Mouse (Mus musculus): ENCODE results near the gene 6820408C15Rik.

The 6820408C15Rik gene

GRCm38 (mm10) chr2:152415287-152415686, at the start of gene 6820408C15Rik:
Gene 6820408C15Rik (plus strand): TSS chr2:152415587.
- no peak for DNase-seq (ENCODE audit: low spot score)

- no peak for DNase-seq (ENCODE audit: low spot score)
Measured at GRCm38 (mm10) chr2:152367917-152368316, 47.5 kb upstream of the 6820408C15Rik start.

DNA sequence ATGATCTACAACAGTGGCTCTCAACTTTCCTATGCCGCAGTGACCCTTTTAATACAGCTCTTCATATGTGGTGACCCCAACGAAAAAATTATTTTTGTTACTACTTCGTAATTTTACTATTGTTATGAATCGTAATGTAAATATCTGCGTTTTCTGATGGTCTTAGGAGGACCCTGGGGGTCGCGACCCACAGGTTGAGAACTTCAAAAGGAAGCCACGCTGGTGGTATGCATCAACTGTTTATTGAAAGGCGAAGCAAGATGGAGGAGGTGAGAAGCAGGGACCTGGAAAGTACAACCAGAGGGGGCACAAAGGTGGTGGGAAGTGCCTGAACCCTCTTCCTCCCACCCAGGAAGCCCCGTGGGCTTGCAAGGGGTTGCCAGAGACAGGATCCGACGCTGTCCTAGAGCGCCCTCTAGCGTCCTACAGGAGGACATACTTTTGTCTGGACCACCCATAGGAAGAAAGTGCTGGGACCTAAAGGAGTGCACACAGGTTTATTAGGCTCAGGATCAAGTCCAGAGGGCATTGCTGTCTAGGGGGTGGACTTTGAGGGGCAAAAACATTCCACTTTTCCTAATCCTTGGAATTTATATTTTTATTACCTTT, 46.8 kb upstream of the 6820408C15Rik start:
- DNase-seq (ENCODE audit: low spot score) = no peak

GRCm38 (mm10) chr2:152372104-152372503, 43.3 kb upstream of the 6820408C15Rik start:
- no peak for DNase-seq (ENCODE audit: low spot score)

- DNase-seq (ENCODE audit: low spot score) = no peak
Measured at GRCm38 (mm10) chr2:152372661-152373060, 42.7 kb upstream of the 6820408C15Rik start.

- DNase-seq (ENCODE audit: low spot score) = no peak
Measured at GRCm38 (mm10) chr2:152373547-152373946, 41.8 kb upstream of the 6820408C15Rik start.

DNA sequence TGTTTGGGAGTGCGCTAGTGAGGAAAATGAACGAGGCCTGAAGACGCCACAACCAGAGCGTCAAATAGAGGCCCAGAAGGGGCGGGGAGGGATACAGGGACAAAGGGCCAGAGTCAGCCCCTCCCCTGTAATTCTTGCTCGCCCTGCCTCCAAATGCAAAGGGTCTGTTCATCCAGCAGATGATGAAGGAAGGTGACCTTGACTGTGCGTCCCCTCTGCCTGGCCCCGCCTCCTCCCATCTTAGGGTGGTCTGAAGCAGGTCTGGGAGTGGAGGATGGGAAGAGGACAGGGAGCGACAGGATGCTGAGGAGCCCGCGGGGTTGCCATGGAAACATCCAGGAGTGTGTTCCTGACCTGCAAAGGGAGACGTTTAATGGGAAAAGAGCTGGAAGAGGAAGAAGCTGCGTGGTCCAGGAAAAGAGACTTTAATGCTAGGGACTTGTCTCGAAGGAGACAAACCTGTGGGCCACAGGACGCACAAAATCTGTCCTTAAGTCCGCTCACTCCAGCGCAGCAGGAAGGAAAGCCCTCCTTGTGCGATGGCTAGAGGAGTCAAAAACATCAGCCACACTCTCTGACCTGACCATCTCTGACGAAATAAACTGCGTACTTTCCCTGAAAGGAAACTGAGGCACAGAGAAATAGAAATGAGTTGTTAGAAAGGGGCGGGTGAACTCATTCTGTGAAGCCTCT, 39.6 kb upstream of the 6820408C15Rik start:
- DNase-seq (ENCODE audit: low spot score) = peak; percentile 55

DNA sequence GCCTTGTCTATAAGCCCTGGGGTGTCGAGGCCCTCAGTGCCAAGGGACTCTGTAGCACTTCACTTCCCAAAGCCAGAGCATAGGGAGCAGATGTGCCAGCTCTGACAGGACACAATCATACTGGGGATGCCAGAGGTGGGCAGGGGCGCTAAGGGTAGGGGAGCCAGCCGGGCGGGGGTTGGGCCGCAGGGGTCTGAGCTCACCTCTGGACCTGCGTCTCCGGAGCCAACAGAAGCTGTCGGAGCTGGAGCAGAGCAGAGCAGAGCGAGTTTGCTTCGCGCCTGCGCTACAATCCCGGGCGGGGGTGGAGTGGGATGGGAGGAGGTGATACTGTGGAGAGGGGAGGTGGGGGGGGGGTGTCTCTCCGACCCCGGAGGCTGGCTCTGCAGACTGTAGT, 39.0 kb upstream of the 6820408C15Rik start, which contains the start of gene Nrsn2:
Gene Nrsn2 (minus strand): TSS at position 294 of the 397 bp plus-strand sequence.
- no peak for DNase-seq (ENCODE audit: low spot score)

DNA sequence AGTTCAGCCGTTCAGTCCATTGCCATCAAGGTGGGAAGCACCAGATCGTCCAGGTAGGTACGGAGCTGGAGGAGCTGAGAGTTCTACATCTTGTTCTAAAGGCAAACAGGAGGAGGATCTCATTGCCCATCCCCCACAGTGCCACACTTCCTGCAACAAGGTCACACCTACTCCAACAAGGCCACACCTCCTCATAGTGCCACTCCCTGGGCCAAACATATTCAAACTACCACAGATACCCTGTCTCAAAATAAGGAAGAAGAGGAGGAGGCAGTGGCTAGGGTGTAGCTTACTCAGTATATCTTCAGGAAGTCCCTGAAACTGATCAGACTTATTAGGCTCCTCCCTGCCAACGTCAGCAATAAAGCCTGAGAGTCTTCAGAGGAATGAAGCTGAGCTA, 31.2 kb upstream of the 6820408C15Rik start:
- no peak for DNase-seq (ENCODE audit: low spot score)

DNA sequence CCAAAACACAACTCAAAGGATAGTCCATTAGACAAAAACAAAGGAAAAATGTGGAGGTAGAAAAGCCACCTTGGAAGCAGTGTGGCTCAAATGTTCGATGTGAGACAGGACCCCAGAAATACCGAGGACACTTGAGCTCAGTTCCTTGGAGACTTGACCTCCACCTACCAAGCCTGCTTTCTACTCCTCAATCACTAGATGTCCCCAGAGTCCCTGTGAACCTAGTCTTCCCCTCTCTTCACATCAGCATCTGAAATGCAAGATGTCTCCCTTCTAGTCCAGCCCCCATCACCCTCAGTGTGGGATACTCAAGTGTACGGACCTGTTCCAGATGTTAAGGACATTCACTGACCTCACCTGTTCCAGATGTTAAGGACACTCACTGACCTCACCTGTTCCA, 22.6 kb upstream of the 6820408C15Rik start:
- DNase-seq (ENCODE audit: low spot score) = no peak

DNA sequence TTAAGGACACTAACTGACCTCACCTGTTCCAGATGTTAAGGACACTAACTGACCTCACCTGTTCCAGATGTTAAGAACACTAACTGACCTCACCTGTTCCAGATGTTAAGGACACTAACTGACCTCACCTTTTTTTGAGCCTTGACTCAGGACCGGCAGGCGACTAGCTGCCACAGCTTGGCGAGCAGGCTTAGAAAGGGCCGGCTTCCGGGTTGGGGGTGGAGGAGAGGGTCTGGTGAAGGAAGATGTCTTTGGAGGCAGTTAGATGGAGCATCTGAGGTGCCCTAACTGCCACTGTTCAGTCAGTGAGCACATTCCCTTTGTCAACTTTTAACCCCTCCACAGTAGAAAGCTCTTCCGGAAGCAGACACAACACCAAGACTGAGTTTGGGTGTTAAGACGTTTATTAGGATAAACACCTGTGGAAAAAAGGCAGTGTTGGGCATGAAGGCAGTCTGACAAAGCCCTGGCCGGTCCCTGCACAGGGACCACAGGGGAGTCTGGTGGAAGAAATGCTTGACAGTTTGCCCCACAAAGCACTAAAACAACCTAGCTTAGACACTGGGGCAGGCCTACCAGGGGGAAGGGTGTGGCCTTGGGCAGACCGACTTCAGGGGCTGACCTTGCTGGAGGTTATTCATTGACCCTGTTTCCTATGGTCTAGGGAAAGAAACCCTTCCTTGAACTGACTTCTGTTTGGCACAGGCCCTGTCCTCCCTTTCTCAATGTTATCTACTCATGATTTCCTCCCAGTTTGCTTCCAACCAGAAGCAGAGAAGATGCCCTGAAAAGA, 22.0 kb upstream of the 6820408C15Rik start:
- no peak for DNase-seq (ENCODE audit: low spot score)

DNA sequence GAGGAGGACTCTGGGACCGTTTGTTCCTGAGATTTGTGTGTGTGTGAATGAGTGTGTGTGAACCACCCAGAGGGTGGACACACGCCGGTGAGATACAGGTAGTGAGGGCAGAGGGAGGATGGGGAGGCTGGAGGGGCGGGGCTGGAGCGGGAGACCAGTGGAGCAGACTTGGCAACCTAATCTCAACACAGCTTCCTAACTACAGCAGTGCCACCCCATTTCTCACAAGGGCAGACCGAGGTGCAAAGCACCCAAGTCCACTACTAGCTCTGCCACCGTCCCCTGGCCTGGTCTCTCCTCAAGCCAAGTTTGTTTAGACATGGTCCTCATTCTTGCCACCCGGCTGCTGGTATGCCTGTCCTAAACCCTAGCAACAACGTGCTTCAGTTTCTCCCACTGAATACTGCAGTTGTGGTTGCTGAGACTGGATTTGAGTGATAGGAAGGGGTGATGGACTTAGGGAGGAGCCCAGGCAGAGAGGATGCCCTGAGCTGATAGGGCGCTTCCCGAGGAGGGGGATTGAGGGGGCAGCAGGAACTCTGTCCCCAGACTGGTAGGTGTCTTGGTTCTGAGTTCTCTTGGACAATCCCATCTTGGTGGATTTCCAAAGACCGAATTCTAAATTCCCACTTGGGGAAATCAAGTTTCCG, 20.0 kb upstream of the 6820408C15Rik start:
- no peak for DNase-seq (ENCODE audit: low spot score)

DNA sequence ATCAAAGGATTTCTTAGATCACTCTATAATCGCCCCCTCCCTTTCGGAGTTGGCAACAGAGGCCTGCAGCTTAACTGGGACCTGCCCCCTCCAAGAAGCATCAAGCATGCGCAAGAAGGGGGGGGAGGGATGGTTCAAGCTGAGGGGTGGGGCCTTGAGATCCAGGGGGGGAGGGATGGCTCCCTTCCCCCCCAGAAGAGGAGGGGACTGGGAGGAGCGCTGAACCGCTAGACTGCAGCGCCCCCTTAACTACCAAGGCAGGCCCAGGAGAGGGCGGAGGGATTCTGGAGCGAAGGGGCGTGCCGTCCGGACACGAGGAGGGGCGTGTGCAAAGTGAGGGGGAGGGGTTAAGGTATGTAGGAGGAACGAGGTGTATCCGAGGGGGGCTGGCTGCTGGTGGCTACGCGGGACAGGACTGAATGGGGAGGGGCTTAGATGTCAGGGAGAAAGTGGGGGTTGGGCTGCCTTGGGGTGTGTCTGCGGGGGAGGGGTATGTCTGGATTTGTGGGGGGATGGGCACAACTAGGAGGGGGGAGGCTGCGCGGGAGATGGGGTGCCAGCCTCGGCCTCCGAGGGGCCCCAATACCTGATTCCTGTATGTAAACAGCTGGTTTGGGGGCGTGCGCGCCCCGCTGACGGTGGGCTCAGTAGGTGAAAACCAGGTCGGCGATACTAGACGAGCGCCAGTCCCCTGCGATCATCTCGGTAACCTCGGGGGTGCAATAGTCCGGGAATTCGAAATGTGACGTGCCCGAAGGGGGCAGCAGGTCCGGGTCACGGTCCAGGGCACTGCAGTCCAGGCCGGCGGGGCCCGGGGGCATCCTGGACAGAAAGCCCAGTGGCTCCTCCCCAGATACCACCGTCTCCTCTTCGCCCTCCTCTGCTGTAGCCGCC, 19.0 kb upstream of the 6820408C15Rik start:
- peak; percentile 89 for DNase-seq (ENCODE audit: low spot score)

- DNase-seq (ENCODE audit: low spot score) = peak; percentile 82
Measured at GRCm38 (mm10) chr2:152397004-152397589, 18.3 kb upstream of the 6820408C15Rik start.

GRCm38 (mm10) chr2:152397680-152398435, 17.5 kb upstream of the 6820408C15Rik start, which contains the start of gene Sox12:
Gene Sox12 (minus strand): TSS chr2:152398063.
- peak; percentile 92 for DNase-seq (ENCODE audit: low spot score)

DNA sequence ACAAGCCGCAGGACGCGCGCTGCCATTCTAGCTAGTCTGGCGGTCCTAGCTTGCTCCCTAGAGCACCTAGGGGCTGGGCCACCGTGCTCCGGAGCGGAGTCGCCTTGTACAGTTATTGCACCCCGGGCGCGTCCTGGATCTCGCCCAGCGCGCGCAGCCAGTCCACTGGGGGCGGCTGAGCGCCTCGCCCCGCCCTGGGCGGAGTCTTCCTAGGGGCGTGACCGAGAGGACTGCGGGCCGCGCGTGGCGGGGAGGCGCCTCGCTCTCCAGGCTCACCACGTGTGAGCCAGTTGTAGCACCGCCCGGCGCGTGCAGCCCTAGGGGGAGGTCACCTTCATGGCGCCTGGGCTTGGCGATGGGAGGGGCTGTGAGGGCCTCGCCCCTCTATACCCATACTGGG, 16.7 kb upstream of the 6820408C15Rik start:
- peak; percentile 90 for DNase-seq (ENCODE audit: low spot score)

GRCm38 (mm10) chr2:152399122-152399542, 16.3 kb upstream of the 6820408C15Rik start:
- no peak for DNase-seq (ENCODE audit: low spot score)

DNA sequence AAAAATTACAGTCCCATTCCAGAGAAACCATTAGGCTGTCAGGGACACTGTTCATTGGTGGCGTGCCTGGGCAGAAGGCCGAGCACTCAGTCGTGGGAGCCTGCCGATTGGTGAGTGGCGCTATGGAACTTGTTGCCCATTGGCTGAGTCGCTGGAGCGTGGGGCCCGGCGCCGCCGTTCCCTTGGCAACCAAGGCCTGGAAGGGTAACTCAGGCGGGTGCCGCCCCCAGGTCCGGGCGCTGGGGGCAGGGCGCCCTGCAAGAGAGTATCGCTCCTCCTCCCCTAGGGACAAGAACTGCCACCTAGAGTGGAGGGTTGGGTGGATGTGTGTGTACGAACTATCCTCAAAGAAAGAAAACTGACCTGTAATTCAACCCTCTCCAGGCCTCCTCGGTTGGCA, 9.3 kb upstream of the 6820408C15Rik start:
- peak; percentile 94 for DNase-seq (ENCODE audit: low spot score)

GRCm38 (mm10) chr2:152409781-152410180, 5.6 kb upstream of the 6820408C15Rik start:
- DNase-seq (ENCODE audit: low spot score) = no peak

- no peak for DNase-seq (ENCODE audit: low spot score)
Measured at GRCm38 (mm10) chr2:152410971-152411371, 4.4 kb upstream of the 6820408C15Rik start.

Data from left cerebral cortex, adult 11 months (tissue).